Mouse (Mus musculus) liver, embryonic 11.5 days (tissue): ENCODE data around the gene Cdc42ep4. TPM values are rescaled to one million over a fixed set of nuclear protein-coding genes. Genes with fewer than 3 reads are reported as not detected.

ENCODE experiments used
- ATAC-seq: fragments of 200-750 bp; cut with Nextera tagmentation; replicated peaks from 2 replicates; pipeline ENCODE4 v1.8.0; 2017; ENCODE audit warnings: moderate number of reproducible peaks, mild to moderate bottlenecking, moderate TSS enrichment, moderate library complexity; ENCODE audit not compliant: low FRiP score
- DNase-seq: peaks from one replicate; pipeline ENCODE4 v3.0.0-alpha.2; 2017; ENCODE audit warnings: low spot score
- H3K27ac ChIP-seq: fragments of 300-500 bp; sonication (generic); 2 replicates; pipeline ENCODE4 v1.5.1; 2014; ENCODE audit warnings: mild to moderate bottlenecking, low read depth, low read length, control low read depth
- H3K27me3 ChIP-seq: fragments of 300-500 bp; sonication (generic); replicated peaks from 2 replicates; pipeline ENCODE4 v1.6.1; 2014; ENCODE audit warnings: low read length, mixed read lengths; ENCODE audit not compliant: control insufficient read depth, insufficient read depth
- H3K36me3 ChIP-seq: fragments of 300-500 bp; sonication (generic); 2 replicates; pipeline ENCODE4 v1.6.1; 2014; ENCODE audit warnings: mild to moderate bottlenecking, low read length, moderate library complexity, mixed read lengths; ENCODE audit not compliant: control insufficient read depth, insufficient read depth
- H3K4me1 ChIP-seq: fragments of 300-500 bp; sonication (generic); replicated peaks from 2 replicates; pipeline ENCODE4 v1.6.1; 2014; ENCODE audit warnings: low read length, mixed read lengths; ENCODE audit not compliant: control insufficient read depth, insufficient read depth
- H3K4me2 ChIP-seq: fragments of 300-500 bp; sonication (generic); 2 replicates; pipeline ENCODE4 v1.6.1; 2014; ENCODE audit warnings: mild to moderate bottlenecking, control low read depth, moderate library complexity
- H3K4me3 ChIP-seq: fragments of 300-500 bp; sonication (generic); 2 replicates; pipeline ENCODE4 v1.5.1; 2014; ENCODE audit warnings: low read depth, low read length, control low read depth
- H3K9ac ChIP-seq: fragments of 300-500 bp; sonication (generic); 2 replicates; pipeline ENCODE4 v1.6.1; 2014; ENCODE audit warnings: low read depth, low read length, control low read depth
- H3K9me3 ChIP-seq: fragments of 300-500 bp; sonication (generic); 2 replicates; pipeline ENCODE4 v1.6.1; 2016; ENCODE audit warnings: low read length, inconsistent platforms, mixed read lengths; ENCODE audit not compliant: control insufficient read depth
- WGBS: fragments of 180-500 bp; shearing (Covaris S2); extraction: QIAGEN DNeasy Blood & Tissue Kit; methylation state at CpG from one replicate; pipeline ENCODE4 v1.1.7; 2014; 5-methylcytosine and 5-hydroxymethylcytosine counted together
- polyA plus RNA-seq: library from polyadenylated mRNA; unstranded; fragments of >200 nt; fragmentation: Nextera tagmentation; extraction: Ambion mirVana; gene quantifications from 2 replicates; pipeline ENCODE4 v1.2.1, GENCODE M21; 2014

Cdc42ep4 gene
- polyA plus RNA-seq, 1 experiment from 2014 or later = 29.5 TPM

GRCm38 (mm10) chr11:113788183-113788789, 36.6 kb upstream of the Cdc42ep4 start:
- no peak for DNase-seq

GRCm38 (mm10) chr11:113787432-113788182, 35.9 kb upstream of the Cdc42ep4 start:
- Histone ChIP-seq H3K4me3 (no peak overlapping the region), H3K4me2 (peak overlapping the region; percentile 28), H3K36me3 (no peaks in the 10 kb centered on the region), H3K27ac (no peak overlapping the region), H3K4me1 (peaks cover 39% of the 10 kb centered on the region), H3K27me3 (no peaks in the 10 kb centered on the region), H3K9ac (no peak overlapping the region), H3K9me3 (no peaks in the 10 kb centered on the region)
- 55% methylated on average over 13 of the region's 13 CpGs for WGBS
- ATAC-seq (no peak), DNase-seq (no peak)

More at GRCm38 (mm10) chr11:113788183-113788789, 36.6 kb upstream of the Cdc42ep4 start:
- no peaks in the 10 kb centered on the region; the same call in 1 of the 2 replicates for H3K27me3 ChIP-seq
- H3K9me3 ChIP-seq = no peaks in the 10 kb centered on the region
- 0 out of 2 replicates have a peak overlapping the region, but pooled peaks have one; percentile 18 for H3K4me2 ChIP-seq
- H3K9ac ChIP-seq = no peak overlapping the region
- peaks cover 39% of the 10 kb centered on the region for H3K4me1 ChIP-seq
- H3K36me3 ChIP-seq = no peaks in the 10 kb centered on the region
- no peak overlapping the region for H3K4me3 ChIP-seq
- H3K27ac ChIP-seq = 0 out of 2 replicates have a peak overlapping the region, but pooled peaks have one; percentile 2
- peak; percentile 75 for ATAC-seq
- WGBS = 56% methylated on average over 2 of the region's 2 CpGs

GRCm38 (mm10) chr11:113787009-113787408, 35.3 kb upstream of the Cdc42ep4 start:
- no peak overlapping the region for H3K4me3 ChIP-seq
- H3K9me3 ChIP-seq = no peaks in the 10 kb centered on the region
- 46% methylated on average over 11 of the region's 11 CpGs for WGBS
- H3K27ac ChIP-seq = no peak overlapping the region
- H3K36me3 ChIP-seq = no peaks in the 10 kb centered on the region
- H3K9ac ChIP-seq = no peak overlapping the region
- H3K27me3 ChIP-seq = no peaks in the 10 kb centered on the region
- H3K4me1 ChIP-seq = peaks cover 39% of the 10 kb centered on the region
- H3K4me2 ChIP-seq = peak overlapping the region; percentile 28
- no peak for ATAC-seq
- DNase-seq = no peak

GRCm38 (mm10) chr11:113786395-113786794, 34.7 kb upstream of the Cdc42ep4 start:
- Histone ChIP-seq H3K4me1 (peaks cover 39% of the 10 kb centered on the region), H3K9me3 (no peaks in the 10 kb centered on the region), H3K27me3 (no peaks in the 10 kb centered on the region), H3K36me3 (no peaks in the 10 kb centered on the region), H3K9ac (no peak overlapping the region), H3K4me2 (peak overlapping the region; percentile 65), H3K4me3 (no peak overlapping the region), H3K27ac (peak overlapping the region; percentile 70)
- WGBS = 51% methylated on average over 4 of the region's 4 CpGs
- no peak for DNase-seq
- ATAC-seq = no peak

GRCm38 (mm10) chr11:113785406-113786171, 33.9 kb upstream of the Cdc42ep4 start:
- Histone ChIP-seq H3K4me3 (peak overlapping the region; percentile 31; the same call in 1 of the 2 replicates), H3K27ac (peak overlapping the region; percentile 70), H3K4me2 (peak overlapping the region; percentile 65), H3K4me1 (peaks cover 42% of the 10 kb centered on the region), H3K27me3 (0 out of 2 replicates have a peak, but pooled peaks cover 2% of the 10 kb centered on the region), H3K9ac (peak overlapping the region; percentile 42), H3K9me3 (no peaks in the 10 kb centered on the region), H3K36me3 (no peaks in the 10 kb centered on the region)
- DNase-seq (peak; percentile 76), ATAC-seq (peak; percentile 87)
- WGBS = 7% methylated on average over 19 of the region's 19 CpGs

- Histone ChIP-seq H3K4me2 (peak overlapping the region; percentile 65; the same call in 1 of the 2 replicates), H3K27me3 (0 out of 2 replicates have a peak, but pooled peaks cover 2% of the 10 kb centered on the region), H3K36me3 (no peaks in the 10 kb centered on the region), H3K9me3 (no peaks in the 10 kb centered on the region), H3K9ac (no peak overlapping the region), H3K4me3 (no peak overlapping the region), H3K4me1 (peaks cover 48% of the 10 kb centered on the region), H3K27ac (peak overlapping the region; percentile 70; the same call in 1 of the 2 replicates)
- ATAC-seq (peak; percentile 18), DNase-seq (no peak)
- WGBS = 70% methylated on average over 2 of the region's 2 CpGs
These were observed 33.1 kb upstream of the Cdc42ep4 start for GRCm38 (mm10) chr11:113784656-113785396.

- DNase-seq = no peak
- Histone ChIP-seq H3K36me3 (no peaks in the 10 kb centered on the region), H3K9me3 (no peaks in the 10 kb centered on the region), H3K27ac (no peak overlapping the region), H3K4me2 (no peak overlapping the region), H3K4me3 (no peak overlapping the region), H3K27me3 (0 out of 2 replicates have a peak, but pooled peaks cover 2% of the 10 kb centered on the region), H3K4me1 (peaks cover 52% of the 10 kb centered on the region), H3K9ac (no peak overlapping the region)
- no peak for ATAC-seq
- 89% methylated on average over 2 of the region's 2 CpGs for WGBS
These were observed 30.8 kb upstream of the Cdc42ep4 start for GRCm38 (mm10) chr11:113782496-113782895.

- no peak for ATAC-seq
- Histone ChIP-seq H3K9me3 (no peaks in the 10 kb centered on the region), H3K27ac (no peak overlapping the region), H3K36me3 (no peaks in the 10 kb centered on the region), H3K4me1 (peaks cover 57% of the 10 kb centered on the region), H3K4me2 (no peak overlapping the region), H3K4me3 (no peak overlapping the region), H3K27me3 (0 out of 2 replicates have a peak, but pooled peaks cover 2% of the 10 kb centered on the region), H3K9ac (no peak overlapping the region)
- DNase-seq = no peak
- WGBS = 55% methylated on average over 2 of the region's 2 CpGs
These were observed 30.3 kb upstream of the Cdc42ep4 start for GRCm38 (mm10) chr11:113782006-113782405.
